Mouse (Mus musculus): ENCODE data around the gene Vat1.
"Not testable (repeated sequence)": the region's sequence is repeated elsewhere in the genome, so short reads cannot be mapped to it uniquely, and the experiment has no call there.

The Vat1 gene

GRCm38 (mm10) chr11:101465869-101466551 lies at the start of gene Vat1:
TSS of gene Vat1 (minus strand) at chr11:101466230.
- DNase-seq: peak; percentile 82

- DNase-seq: no peak
These were observed 41.1 kb upstream of the Vat1 start for GRCm38 (mm10) chr11:101507090-101507489.

GRCm38 (mm10) chr11:101506269-101506780 lies 40.3 kb upstream of the Vat1 start:
- DNase-seq: no peak

- DNase-seq: no peak
These were observed 20.1 kb upstream of the Vat1 start for GRCm38 (mm10) chr11:101486126-101486525.

GRCm38 (mm10) chr11:101485509-101486028 lies 19.5 kb upstream of the Vat1 start:
- no peak for DNase-seq

GRCm38 (mm10) chr11:101484814-101485213 lies 18.8 kb upstream of the Vat1 start:
- no peak for DNase-seq

GRCm38 (mm10) chr11:101484245-101484644 lies 18.2 kb upstream of the Vat1 start:
- DNase-seq: no peak

- DNase-seq: no peak
These were observed 17.8 kb upstream of the Vat1 start for GRCm38 (mm10) chr11:101483804-101484203.

GRCm38 (mm10) chr11:101480912-101481311 lies 14.9 kb upstream of the Vat1 start:
- DNase-seq: no peak

GRCm38 (mm10) chr11:101479171-101479635 lies 13.2 kb upstream of the Vat1 start:
- peak; percentile 83 for DNase-seq

GRCm38 (mm10) chr11:101477552-101478211 lies 11.7 kb upstream of the Vat1 start:
- DNase-seq: peak; percentile 72

GRCm38 (mm10) chr11:101477194-101477551 lies 11.1 kb upstream of the Vat1 start:
- DNase-seq: peak; percentile 66

- not testable (repeated sequence) for DNase-seq
These were observed 10.3 kb upstream of the Vat1 start for GRCm38 (mm10) chr11:101476361-101476760.

GRCm38 (mm10) chr11:101474298-101474697 lies 8.3 kb upstream of the Vat1 start:
- no peak for DNase-seq

GRCm38 (mm10) chr11:101473686-101474085 lies 7.7 kb upstream of the Vat1 start:
- DNase-seq: not testable (repeated sequence)

GRCm38 (mm10) chr11:101472336-101472735 lies 6.3 kb upstream of the Vat1 start:
- DNase-seq: no peak

- DNase-seq: no peak
These were observed 5.9 kb upstream of the Vat1 start for GRCm38 (mm10) chr11:101471926-101472325.

- no peak for DNase-seq
These were observed 4.2 kb upstream of the Vat1 start for GRCm38 (mm10) chr11:101470206-101470605.

- DNase-seq: no peak
These were observed 3.1 kb upstream of the Vat1 start for GRCm38 (mm10) chr11:101469155-101469554.

- DNase-seq: no peak
These were observed 2.7 kb upstream of the Vat1 start for GRCm38 (mm10) chr11:101468731-101469130.

GRCm38 (mm10) chr11:101468263-101468688 lies 2.2 kb upstream of the Vat1 start:
- no peak for DNase-seq

GRCm38 (mm10) chr11:101467477-101468262 lies 1.6 kb upstream of the Vat1 start:
- peak; percentile 92 for DNase-seq

GRCm38 (mm10) chr11:101466552-101466950 lies 521 bp upstream of the Vat1 start:
- not testable (repeated sequence) for DNase-seq

Measured in embryo, embryonic 11 days (tissue).